Mouse (Mus musculus) intestine, embryonic 14.5 days (tissue): ENCODE results near the gene Zscan20. TPM values are rescaled to one million over a fixed set of nuclear protein-coding genes. Genes with fewer than 3 reads are reported as not detected.
A peak's percentile ranks its signal among the peaks of the same experiment; 100 is the strongest.

ENCODE experiments used
- ATAC-seq: fragments of 200-750 bp; cut with Nextera tagmentation; replicated peaks from 2 replicates; pipeline ENCODE4 v1.8.0; 2017; ENCODE audit warnings: low read depth, moderate number of reproducible peaks, moderate TSS enrichment, moderate library complexity; ENCODE audit not compliant: low FRiP score, low TSS enrichment
- DNase-seq: peaks from one replicate; pipeline ENCODE4 v3.0.0-alpha.2; 2018; ENCODE audit warnings: low spot score
- H3K27ac ChIP-seq: fragments of 300-500 bp; sonication (generic); 2 replicates; pipeline ENCODE4 v1.5.1; 2014; ENCODE audit warnings: low read depth, mild to moderate bottlenecking, control low read depth
- H3K27me3 ChIP-seq: fragments of 300-500 bp; sonication (generic); replicated peaks from 2 replicates; pipeline ENCODE4 v1.6.1; 2014; ENCODE audit warnings: low read length, control low read depth; ENCODE audit not compliant: control insufficient read depth, insufficient read depth
- H3K36me3 ChIP-seq: fragments of 300-500 bp; sonication (generic); 2 replicates; pipeline ENCODE4 v1.6.1; 2014; ENCODE audit warnings: low read length, control low read depth; ENCODE audit not compliant: control insufficient read depth, insufficient read depth
- H3K4me1 ChIP-seq: fragments of 300-500 bp; sonication (generic); replicated peaks from 2 replicates; pipeline ENCODE4 v1.6.1; 2014; ENCODE audit warnings: low read length, control low read depth, mixed read lengths; ENCODE audit not compliant: control insufficient read depth, insufficient read depth
- H3K4me2 ChIP-seq: fragments of 300-500 bp; sonication (generic); 2 replicates; pipeline ENCODE4 v1.6.1; 2014; ENCODE audit warnings: low read length
- H3K4me3 ChIP-seq: fragments of 300-500 bp; sonication (generic); 2 replicates; pipeline ENCODE4 v1.5.1; 2014; ENCODE audit warnings: low read depth, low read length, control low read depth, mixed read lengths
- H3K9ac ChIP-seq: fragments of 300-500 bp; sonication (generic); 2 replicates; pipeline ENCODE4 v1.6.1; 2014; ENCODE audit warnings: mild to moderate bottlenecking, low read length
- H3K9me3 ChIP-seq: fragments of 300-500 bp; sonication (generic); 2 replicates; pipeline ENCODE4 v1.6.1; 2016; ENCODE audit warnings: low read length, control low read depth; ENCODE audit not compliant: control insufficient read depth
- WGBS: fragments of 180-500 bp; shearing (Covaris S2); extraction: QIAGEN DNeasy Blood & Tissue Kit; methylation state at CpG from one replicate; pipeline ENCODE4 v1.1.7; 2014; 5-methylcytosine and 5-hydroxymethylcytosine counted together
- polyA plus RNA-seq: library from polyadenylated mRNA; unstranded; fragments of >200 nt; fragmentation: Nextera tagmentation; extraction: Ambion mirVana; gene quantifications from 2 replicates; pipeline ENCODE4 v1.2.1, GENCODE M21; 2014

Zscan20 gene
- polyA plus RNA-seq, 1 experiment from 2014 or later = 3.2 TPM

DNA sequence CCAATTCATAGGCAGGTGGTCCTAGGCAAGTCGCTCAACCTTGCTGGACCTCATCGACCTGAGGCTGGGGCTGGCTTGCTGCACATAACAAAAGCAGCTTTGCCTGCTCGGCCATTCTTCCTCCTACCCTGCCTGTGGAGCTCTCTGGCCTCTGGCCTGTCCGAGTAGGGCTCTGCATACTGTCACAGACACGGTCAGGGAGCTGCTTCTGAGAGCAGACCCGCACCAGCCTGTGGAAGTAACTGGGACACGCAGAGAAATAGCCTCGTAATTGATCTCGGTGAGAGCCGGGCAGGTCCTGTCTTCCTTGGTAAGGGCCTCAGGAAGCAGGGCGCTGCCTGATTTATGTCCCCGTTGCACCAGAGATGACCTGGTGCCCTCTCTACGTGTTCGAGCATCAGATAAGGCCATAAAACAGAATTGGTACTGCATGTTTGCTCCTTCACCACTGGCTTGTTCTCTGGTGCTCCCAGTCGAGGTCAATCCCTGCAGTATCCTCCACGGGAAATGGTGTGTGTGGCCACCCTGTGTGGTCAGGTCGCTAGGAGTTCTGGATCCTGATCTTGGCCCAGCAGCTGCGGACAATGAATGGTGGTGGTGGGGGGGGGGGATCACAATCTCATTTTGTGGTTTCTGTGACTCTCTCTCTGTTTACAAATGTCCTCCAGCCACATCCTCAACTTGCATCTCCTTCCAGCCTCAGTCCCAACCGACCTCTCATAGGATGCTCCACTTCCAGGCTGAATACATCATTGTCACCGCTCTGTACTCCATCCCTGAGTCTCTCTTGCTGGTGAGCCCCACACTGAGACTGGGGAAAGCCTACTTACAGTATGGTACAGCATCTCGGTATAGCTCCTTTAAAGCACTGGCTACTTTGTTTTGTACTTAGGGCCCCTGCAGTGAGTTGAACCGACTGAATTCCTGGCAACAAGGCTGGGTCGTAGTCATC lies 32.1 kb upstream of the Zscan20 start:
- 22% methylated on average over 23 of the region's 23 CpGs for WGBS
- H3K27me3 ChIP-seq = no peaks in the 10 kb centered on the region
- no peaks in the 10 kb centered on the region for H3K36me3 ChIP-seq
- H3K9ac ChIP-seq = no peak overlapping the region
- H3K4me1 ChIP-seq = peaks cover 46% of the 10 kb centered on the region
- no peak overlapping the region for H3K4me2 ChIP-seq
- H3K4me3 ChIP-seq = no peak overlapping the region
- DNase-seq (peak; percentile 62), ATAC-seq (no peak)
- H3K27ac ChIP-seq = peak overlapping the region; percentile 27; the same call in 1 of the 2 replicates
- no peaks in the 10 kb centered on the region for H3K9me3 ChIP-seq

DNA sequence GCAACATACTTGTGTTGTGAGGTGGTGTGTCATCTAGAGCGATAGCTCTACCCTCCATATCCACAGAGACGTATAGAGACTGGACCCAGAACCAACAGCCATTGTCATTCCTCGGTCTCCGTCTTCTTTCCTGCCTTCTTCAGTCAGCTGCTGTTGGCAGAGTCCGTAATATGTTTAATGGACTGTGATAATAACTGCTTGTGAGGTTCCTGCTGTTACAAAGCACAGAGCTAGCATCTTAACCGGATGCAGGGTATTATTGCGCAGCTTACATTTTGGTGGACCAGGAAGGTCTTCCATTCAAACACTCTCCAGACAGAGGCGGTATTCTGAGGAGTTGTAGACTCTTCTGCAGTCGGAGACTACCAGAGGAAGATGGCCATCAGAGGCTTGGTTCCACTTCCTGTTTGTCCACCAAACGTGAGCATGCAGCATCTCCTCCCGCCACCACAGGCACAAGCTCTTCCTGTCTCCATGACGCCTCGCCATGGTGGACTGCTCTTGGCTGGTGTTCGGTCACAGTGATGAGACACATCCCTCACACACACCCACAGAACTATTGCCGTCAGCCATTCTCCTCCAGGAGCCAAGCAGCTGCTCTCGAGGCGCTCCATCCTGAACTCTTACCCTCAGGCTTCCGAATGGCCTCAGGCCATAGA lies 28.5 kb upstream of the Zscan20 start:
- peak overlapping the region; percentile 94; the same call in 1 of the 2 replicates for H3K27ac ChIP-seq

DNA sequence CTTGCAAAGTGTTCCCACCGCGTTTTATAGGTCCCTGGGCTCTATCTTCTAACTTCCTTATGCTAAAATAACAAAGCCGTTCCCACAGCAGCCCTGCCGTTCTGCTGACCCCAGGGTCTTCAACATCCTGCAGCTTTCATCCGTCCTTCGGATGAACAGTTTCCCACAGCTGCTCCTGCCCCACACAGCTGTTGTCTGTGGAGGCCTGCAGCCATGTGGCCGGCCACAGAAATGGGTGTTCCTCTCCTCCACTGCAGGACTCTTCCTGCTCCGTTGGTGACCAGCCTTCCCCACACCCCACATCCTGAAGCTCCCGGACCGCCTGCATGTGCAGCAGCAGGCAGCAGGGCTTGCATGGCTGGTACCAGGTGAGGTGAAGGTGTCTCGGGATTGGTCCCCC lies 27.4 kb upstream of the Zscan20 start:
- peak; percentile 60; the same call in 1 of the 2 replicates for ATAC-seq
- Histone ChIP-seq H3K4me2 (no peak overlapping the region; the same call in 1 of the 2 replicates), H3K4me3 (no peak overlapping the region), H3K4me1 (peaks cover 49% of the 10 kb centered on the region), H3K9ac (no peak overlapping the region), H3K27ac (peak overlapping the region; percentile 94), H3K9me3 (no peaks in the 10 kb centered on the region), H3K36me3 (no peaks in the 10 kb centered on the region), H3K27me3 (no peaks in the 10 kb centered on the region)
- 25% methylated on average over 11 of the region's 11 CpGs for WGBS
- DNase-seq = peak; percentile 70

More for the DNA sequence above, 28.5 kb upstream of the Zscan20 start:
- WGBS = 75% methylated on average over 18 of the region's 18 CpGs
- ATAC-seq (no peak), DNase-seq (no peak)
- no peaks in the 10 kb centered on the region for H3K27me3 ChIP-seq
- H3K4me2 ChIP-seq = no peak overlapping the region
- H3K9ac ChIP-seq = no peak overlapping the region
- no peak overlapping the region for H3K4me3 ChIP-seq
- H3K9me3 ChIP-seq = no peaks in the 10 kb centered on the region
- H3K4me1 ChIP-seq = peaks cover 60% of the 10 kb centered on the region
- H3K36me3 ChIP-seq = no peaks in the 10 kb centered on the region

DNA sequence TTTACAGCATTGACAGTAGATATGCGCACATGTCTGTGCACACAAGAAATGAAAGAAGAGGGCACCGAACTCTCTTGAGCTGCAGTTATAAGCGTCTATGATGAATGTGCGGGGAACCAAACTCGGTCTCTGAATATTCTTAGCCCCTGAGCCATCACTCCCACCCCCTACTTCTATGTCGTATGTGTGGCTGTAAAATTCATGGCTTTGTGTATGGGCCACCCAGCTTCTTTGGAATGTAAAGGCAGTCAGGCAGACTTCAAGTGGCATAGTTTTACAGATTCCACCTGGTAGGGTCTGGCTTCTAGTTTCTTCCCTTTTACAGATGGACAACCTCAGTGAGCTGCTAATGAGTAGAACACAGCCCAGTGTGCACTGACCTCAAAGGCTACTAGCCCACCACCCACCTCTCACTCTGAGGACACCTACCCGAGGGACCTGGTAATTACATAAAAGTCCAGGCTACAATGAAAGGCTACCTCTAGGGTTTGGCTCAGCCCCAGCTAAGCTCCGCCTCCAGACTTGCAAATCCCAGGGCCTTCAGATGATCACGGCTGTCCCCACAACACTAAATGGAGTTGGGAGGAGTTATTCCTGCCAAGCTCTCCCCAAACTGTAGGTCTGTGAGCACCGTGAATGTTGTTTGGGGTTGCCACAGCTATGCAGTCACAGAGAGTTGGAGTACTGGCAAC lies 26.1 kb upstream of the Zscan20 start:
- Histone ChIP-seq H3K36me3 (no peaks in the 10 kb centered on the region), H3K9ac (no peak overlapping the region), H3K4me2 (no peak overlapping the region), H3K4me3 (no peak overlapping the region), H3K27ac (peak overlapping the region; percentile 94), H3K27me3 (no peaks in the 10 kb centered on the region), H3K9me3 (no peaks in the 10 kb centered on the region), H3K4me1 (peaks cover 47% of the 10 kb centered on the region)
- 32% methylated on average over 10 of the region's 10 CpGs for WGBS
- ATAC-seq (peak; percentile 32; the same call in 1 of the 2 replicates), DNase-seq (peak; percentile 62)

GRCm38 (mm10) chr4:128635451-128635850 lies 25.6 kb upstream of the Zscan20 start:
- ATAC-seq (no peak), DNase-seq (no peak)
- Histone ChIP-seq H3K4me1 (peaks cover 48% of the 10 kb centered on the region), H3K27ac (peak overlapping the region; percentile 94), H3K4me2 (no peak overlapping the region), H3K9ac (no peak overlapping the region), H3K9me3 (no peaks in the 10 kb centered on the region), H3K4me3 (no peak overlapping the region), H3K36me3 (no peaks in the 10 kb centered on the region), H3K27me3 (no peaks in the 10 kb centered on the region)
- 61% methylated on average over 7 of the region's 7 CpGs for WGBS

DNA sequence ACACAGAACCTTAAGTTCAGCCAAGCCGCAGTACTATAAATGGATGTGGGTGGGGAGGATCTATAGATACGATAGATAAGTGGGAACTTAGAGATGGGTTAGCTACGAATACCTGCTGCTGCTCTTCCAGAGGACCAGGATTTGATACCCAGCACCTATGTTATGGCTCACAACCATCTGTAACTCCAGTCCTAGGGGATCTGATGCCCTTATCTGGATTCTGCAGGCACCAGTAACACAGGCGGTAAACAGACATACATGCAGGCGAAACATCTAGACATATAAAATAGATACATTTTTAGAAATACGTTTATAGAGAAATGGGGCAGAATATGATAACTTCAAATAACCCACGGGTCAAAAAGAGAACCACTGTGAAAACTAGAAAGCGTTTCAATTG lies 11.2 kb upstream of the Zscan20 start:
- Histone ChIP-seq H3K4me3 (no peak overlapping the region), H3K4me2 (no peak overlapping the region), H3K4me1 (peaks cover 13% of the 10 kb centered on the region), H3K36me3 (no peaks in the 10 kb centered on the region), H3K27ac (no peak overlapping the region), H3K9ac (no peak overlapping the region), H3K9me3 (no peaks in the 10 kb centered on the region), H3K27me3 (no peaks in the 10 kb centered on the region)
- no peak for ATAC-seq
- DNase-seq = no peak
- 85% methylated on average over 8 of the region's 8 CpGs for WGBS

GRCm38 (mm10) chr4:128620572-128620971 lies 10.7 kb upstream of the Zscan20 start:
- ATAC-seq = no peak
- no peaks in the 10 kb centered on the region for H3K27me3 ChIP-seq
- H3K4me2 ChIP-seq = no peak overlapping the region
- WGBS = 68% methylated on average over 6 of the region's 6 CpGs
- H3K4me1 ChIP-seq = peaks cover 13% of the 10 kb centered on the region
- no peak overlapping the region for H3K9ac ChIP-seq
- H3K4me3 ChIP-seq = no peak overlapping the region
- no peaks in the 10 kb centered on the region for H3K36me3 ChIP-seq
- no peak for DNase-seq
- no peak overlapping the region for H3K27ac ChIP-seq
- no peaks in the 10 kb centered on the region for H3K9me3 ChIP-seq

DNA sequence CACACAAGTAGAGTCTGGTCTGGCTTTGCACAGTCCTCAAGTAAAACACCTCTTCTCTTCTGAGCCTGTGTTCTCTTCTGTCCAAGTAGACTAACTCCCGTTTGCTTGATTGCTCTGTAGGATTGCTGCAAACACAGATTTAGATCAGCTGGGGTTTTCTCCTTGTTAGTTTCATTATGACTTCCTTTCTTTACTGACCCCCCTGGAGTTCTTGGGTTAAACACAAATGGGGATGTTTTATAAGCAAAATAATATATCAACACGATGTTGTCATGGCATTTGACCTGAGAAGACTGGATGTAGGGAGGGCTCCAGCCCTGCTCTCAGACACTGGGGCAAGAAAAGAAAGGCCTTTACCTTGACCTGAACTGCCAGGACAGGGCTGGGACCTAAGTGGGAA lies 9.1 kb upstream of the Zscan20 start:
- ATAC-seq (no peak), DNase-seq (no peak)
- WGBS = 25% methylated on average over 2 of the region's 2 CpGs
- Histone ChIP-seq H3K36me3 (no peaks in the 10 kb centered on the region), H3K9ac (no peak overlapping the region), H3K27me3 (no peaks in the 10 kb centered on the region), H3K9me3 (no peaks in the 10 kb centered on the region), H3K27ac (peak overlapping the region; percentile 36), H3K4me1 (peaks cover 13% of the 10 kb centered on the region), H3K4me2 (no peak overlapping the region), H3K4me3 (no peak overlapping the region)
